In the genomic region with DNA sequence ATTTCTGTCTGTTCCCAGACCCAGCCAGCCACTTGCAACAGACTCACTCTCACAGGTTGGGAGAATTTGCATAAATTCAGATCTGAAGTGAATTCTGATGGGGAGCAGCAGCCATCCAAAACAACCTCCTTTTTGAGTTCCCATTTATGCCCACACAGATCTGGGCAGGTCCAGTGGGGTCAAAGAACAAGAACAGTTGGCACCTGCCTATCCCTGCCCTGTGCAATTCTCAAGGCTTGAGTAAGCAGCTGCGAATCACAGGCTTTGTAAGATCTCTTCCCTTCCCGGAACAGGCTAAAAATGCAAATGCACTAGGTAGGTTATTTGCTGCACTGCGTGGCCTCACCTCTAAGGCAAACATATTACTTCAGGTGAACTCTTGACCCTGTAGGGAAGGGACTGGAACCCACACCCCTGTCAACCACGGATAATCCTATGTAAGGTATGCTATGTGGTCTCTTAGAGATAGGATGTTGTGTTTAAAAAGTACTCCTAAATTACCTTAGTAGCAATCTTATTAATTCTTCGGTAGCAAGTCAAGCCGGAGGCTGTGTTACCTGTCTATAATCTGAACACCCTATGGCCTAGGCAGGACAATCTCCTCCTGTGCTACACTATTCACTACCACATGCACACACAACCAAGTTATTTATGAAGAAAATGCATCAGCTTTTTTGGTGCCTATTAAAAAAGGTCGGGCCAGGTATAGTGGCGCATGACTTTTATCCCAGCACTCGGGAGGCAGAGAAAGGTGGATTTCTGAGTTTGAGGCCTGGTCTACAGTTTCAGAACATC, we compare ENCODE assay signal across 8 mouse cellular contexts. TPM values are rescaled to one million over a fixed set of nuclear protein-coding genes. Genes with fewer than 3 reads are reported as not detected.
DNase-seq lines count a peak whose midpoint lies in the region; ATAC-seq and TF ChIP-seq lines count a peak whose summit lies in the region.

No protein-coding gene starts in this region.

- no peak overlapping the region for H3K4me2 ChIP-seq in embryonic facial prominence, embryonic 14.5 days (ENCODE audit: low read depth, low read length)
- H3K4me2 ChIP-seq in liver, embryonic 12.5 days, result peak overlapping the region; percentile 72
- H3K4me2 ChIP-seq in stomach, postnatal 0 days (replicated peaks; ENCODE audit: low read depth), result no peak overlapping the region; the same call in 1 of the 2 replicates

- no peak overlapping the region for H3K9ac ChIP-seq in embryonic facial prominence, embryonic 14.5 days (ENCODE audit: low read depth, low read length)
- H3K9ac ChIP-seq in liver, embryonic 12.5 days, result peak overlapping the region; percentile 72
- H3K9ac ChIP-seq in stomach, postnatal 0 days (ENCODE audit: low read length), result peak overlapping the region; percentile 14; the same call in 1 of the 2 replicates

- no peak for TF ChIP-seq EP300 in stomach, postnatal 0 days (optimal IDR thresholded peaks at IDR 0.05)

- peak; percentile 33 for DNase-seq in thymus, postnatal 25 days
- DNase-seq in thymus, postnatal 10 days (ENCODE audit: low spot score in 2 of 2), result no peak
- no peak for DNase-seq in embryonic facial prominence, embryonic 14.5 days (ENCODE audit: low spot score)
- DNase-seq in stomach, postnatal 0 days (ENCODE audit: low spot score), result peak; percentile 75
- DNase-seq in layer of hippocampus, postnatal 36 days, result no peak
- DNase-seq in c-Kit-positive CD71-positive TER-119-positive erythroid progenitor cells, embryonic 14.5 days (ENCODE audit: low spot score), result no peak
- no peak for DNase-seq in left cerebral cortex, adult 2 months (ENCODE audit: extremely low spot score in 1 of 2, low spot score in 2 of 2)

- 75% methylated on average over 9 of the region's 9 CpGs for WGBS in embryonic facial prominence, embryonic 14.5 days
- WGBS in liver, embryonic 12.5 days (ENCODE audit: insufficient replicate concordance), result 77% methylated on average over 9 of the region's 9 CpGs
- WGBS in stomach, postnatal 0 days, result 54% methylated on average over 9 of the region's 9 CpGs

- no peak for ATAC-seq in embryonic facial prominence, embryonic 14.5 days (ENCODE audit: low read depth)
- no peak for ATAC-seq in liver, embryonic 12.5 days
- peak; percentile 72 for ATAC-seq in stomach, postnatal 0 days (ENCODE audit: low FRiP score, low TSS enrichment)

- TF ChIP-seq CTCF in stomach, postnatal 0 days (IDR thresholded peaks at IDR 0.05; ENCODE audit: low read depth), result 0 out of 2 replicates have a peak, but pooled peaks have one; percentile 2
- TF ChIP-seq CTCF in left cerebral cortex, adult 2 months (IDR thresholded peaks at IDR 0.05), result no peak

- peaks cover 6% of the 10 kb centered on the region; the same call in 1 of the 2 replicates for H3K36me3 ChIP-seq in embryonic facial prominence, embryonic 14.5 days (ENCODE audit: control insufficient read depth, insufficient read depth, low read length)
- H3K36me3 ChIP-seq in liver, embryonic 12.5 days, result peaks cover 23% of the 10 kb centered on the region
- H3K36me3 ChIP-seq in stomach, postnatal 0 days (ENCODE audit: control insufficient read depth, insufficient read depth, low read length), result no peaks in the 10 kb centered on the region

- intact Hi-C loops in left cerebral cortex, adult 2 months (cut with DNase I), result no loop called here

- peak overlapping the region; percentile 64 for H3K27ac ChIP-seq in embryonic facial prominence, embryonic 14.5 days (replicated peaks; ENCODE audit: low read depth, low read length)
- peak overlapping the region; percentile 78 for H3K27ac ChIP-seq in liver, embryonic 12.5 days
- peak overlapping the region; percentile 94 for H3K27ac ChIP-seq in stomach, postnatal 0 days (replicated peaks)
- no peak overlapping the region; the same call in 1 of the 2 replicates for H3K27ac ChIP-seq in left cerebral cortex, adult 2 months

- peaks cover 12% of the 10 kb centered on the region; the same call in 1 of the 2 replicates for H3K4me1 ChIP-seq in embryonic facial prominence, embryonic 14.5 days (ENCODE audit: control insufficient read depth, insufficient read depth, low read length)
- H3K4me1 ChIP-seq in liver, embryonic 12.5 days, result peaks cover 90% of the 10 kb centered on the region
- peaks cover 21% of the 10 kb centered on the region for H3K4me1 ChIP-seq in stomach, postnatal 0 days (replicated peaks; ENCODE audit: control insufficient read depth, insufficient read depth)

- H3K9me3 ChIP-seq in embryonic facial prominence, embryonic 14.5 days (ENCODE audit: control insufficient read depth, low read length), result no peaks in the 10 kb centered on the region
- no peaks in the 10 kb centered on the region for H3K9me3 ChIP-seq in liver, embryonic 12.5 days (replicated peaks)
- no peaks in the 10 kb centered on the region for H3K9me3 ChIP-seq in stomach, postnatal 0 days (ENCODE audit: control insufficient read depth, low read length)

- H3K4me3 ChIP-seq in embryonic facial prominence, embryonic 14.5 days (ENCODE audit: low read depth, low read length), result no peak overlapping the region
- H3K4me3 ChIP-seq in liver, embryonic 12.5 days, result peak overlapping the region; percentile 52
- no peak overlapping the region for H3K4me3 ChIP-seq in stomach, postnatal 0 days (ENCODE audit: low read depth, low read length)
- no peak overlapping the region for H3K4me3 ChIP-seq in left cerebral cortex, adult 2 months

- H3K27me3 ChIP-seq in embryonic facial prominence, embryonic 14.5 days (replicated peaks; ENCODE audit: control insufficient read depth, insufficient read depth, low read length), result no peaks in the 10 kb centered on the region
- no peaks in the 10 kb centered on the region for H3K27me3 ChIP-seq in liver, embryonic 12.5 days (replicated peaks)
- no peaks in the 10 kb centered on the region for H3K27me3 ChIP-seq in stomach, postnatal 0 days (ENCODE audit: control insufficient read depth, insufficient read depth, low read length)

RNA-seq across cellular contexts. Expression of gene Tubd1, which starts 35.7 kb away (rescaled TPM):
- 10.8 and 12.7 TPM in 2 replicates for polyA plus RNA-seq in embryonic facial prominence, embryonic 14.5 days (2014; fragmentation: Nextera tagmentation; extraction: Ambion mirVana)
- polyA plus RNA-seq in liver, embryonic 12.5 days (2016; fragmentation: Nextera tagmentation; extraction: Ambion mirVana), result 13.7 and 14.8 TPM in 2 replicates
- polyA plus RNA-seq in stomach, postnatal 0 days (2015; fragmentation: Nextera tagmentation; extraction: Ambion mirVana), result 7.6 and 7.8 TPM in 2 replicates
- 1 to 10 TPM; 7.0 to 8.8 TPM for total RNA-seq in layer of hippocampus, postnatal 36 days (2021)
- total RNA-seq in left cerebral cortex, adult 2 months (2021), result 1 to 10 TPM; 5.3 to 6.8 TPM

RNA-seq across cellular contexts. Expression of gene Rps6kb1, which starts 35.9 kb away (rescaled TPM):
- polyA plus RNA-seq in embryonic facial prominence, embryonic 14.5 days (2014; fragmentation: Nextera tagmentation; extraction: Ambion mirVana), result 60.5 and 66.1 TPM in 2 replicates
- 35.9 and 40.6 TPM in 2 replicates for polyA plus RNA-seq in liver, embryonic 12.5 days (2016; fragmentation: Nextera tagmentation; extraction: Ambion mirVana)
- polyA plus RNA-seq in stomach, postnatal 0 days (2015; fragmentation: Nextera tagmentation; extraction: Ambion mirVana), result 40.7 and 42.3 TPM in 2 replicates
- 10 to 100 TPM; 38.5 to 41.6 TPM for total RNA-seq in layer of hippocampus, postnatal 36 days (2021)
- total RNA-seq in left cerebral cortex, adult 2 months (2021), result 10 to 100 TPM; 38.5 to 39.2 TPM

Comparison
In these comparisons a context has a peak if more than half of its experiments do, and no peak if none do; other contexts are left out.
1. DNase-seq: peak in thymus, postnatal 25 days (single experiment) and stomach, postnatal 0 days (single experiment); none in thymus, postnatal 10 days (0 of 2), embryonic facial prominence, embryonic 14.5 days (single experiment), layer of hippocampus, postnatal 36 days (0 of 2), c-Kit-positive CD71-positive TER-119-positive erythroid progenitor cells, embryonic 14.5 days (single experiment) and left cerebral cortex, adult 2 months (0 of 2).